Mouse (Mus musculus): ENCODE results near the gene Tifab. TPM values are rescaled to one million over a fixed set of nuclear protein-coding genes. Genes with fewer than 3 reads are reported as not detected.

Tifab gene
- total and polyA plus RNA-seq, 2 experiments from 2014 or later: 0.31 to 0.75 TPM

- no peak for TF ChIP-seq CTCF (IDR thresholded peaks at IDR 0.05; ENCODE audit: low read depth)
- Histone ChIP-seq H3K9me3 (ENCODE audit: low read length) (no peaks in the 10 kb centered on the region), H3K4me1 (ENCODE audit: insufficient read depth, low read length) (no peaks in the 10 kb centered on the region), H3K4me2 (ENCODE audit: low read depth, low read length) (no peak overlapping the region), H3K36me3 (ENCODE audit: insufficient read depth, low read length) (no peaks in the 10 kb centered on the region), H3K4me3 (ENCODE audit: low read length) (no peak overlapping the region), H3K27me3 (ENCODE audit: insufficient read depth, low read length) (no peaks in the 10 kb centered on the region), H3K9ac (replicated peaks; ENCODE audit: low read length) (no peak overlapping the region), H3K27ac (no peak overlapping the region)
- 58% methylated on average over 2 of the region's 2 CpGs for WGBS
- no peak for DNase-seq (ENCODE audit: low spot score)
- no peak for ATAC-seq
Measured at GRCm38 (mm10) chr13:56144021-56144420, 34.7 kb downstream of the Tifab start.

GRCm38 (mm10) chr13:56143151-56143513 is 35.6 kb downstream of the Tifab start:
- H3K27ac ChIP-seq: no peak overlapping the region
- no peaks in the 10 kb centered on the region for H3K36me3 ChIP-seq (ENCODE audit: insufficient read depth, low read length)
- no peak for TF ChIP-seq CTCF (IDR thresholded peaks at IDR 0.05; ENCODE audit: low read depth)
- no peaks in the 10 kb centered on the region for H3K4me1 ChIP-seq (ENCODE audit: insufficient read depth, low read length)
- ATAC-seq: no peak
- no peaks in the 10 kb centered on the region for H3K9me3 ChIP-seq (ENCODE audit: low read length)
- no peak overlapping the region for H3K9ac ChIP-seq (replicated peaks; ENCODE audit: low read length)
- WGBS: 11% methylated on average over 7 of the region's 7 CpGs
- no peak for DNase-seq (ENCODE audit: low spot score)
- H3K4me3 ChIP-seq (ENCODE audit: low read length): no peak overlapping the region
- no peaks in the 10 kb centered on the region for H3K27me3 ChIP-seq (ENCODE audit: insufficient read depth, low read length)
- no peak overlapping the region for H3K4me2 ChIP-seq (ENCODE audit: low read depth, low read length)

- H3K4me3 ChIP-seq (ENCODE audit: low read length): no peak overlapping the region
- no peak overlapping the region for H3K4me2 ChIP-seq (ENCODE audit: low read depth, low read length)
- ATAC-seq: no peak
- no peaks in the 10 kb centered on the region for H3K4me1 ChIP-seq (ENCODE audit: insufficient read depth, low read length)
- no peaks in the 10 kb centered on the region for H3K27me3 ChIP-seq (ENCODE audit: insufficient read depth, low read length)
- H3K27ac ChIP-seq: no peak overlapping the region
- DNase-seq (ENCODE audit: low spot score): no peak
- no peak for TF ChIP-seq CTCF (IDR thresholded peaks at IDR 0.05; ENCODE audit: low read depth)
- H3K9ac ChIP-seq (replicated peaks; ENCODE audit: low read length): no peak overlapping the region
- WGBS: 28% methylated on average over 10 of the region's 11 CpGs
- H3K9me3 ChIP-seq (ENCODE audit: low read length): no peaks in the 10 kb centered on the region
- no peaks in the 10 kb centered on the region for H3K36me3 ChIP-seq (ENCODE audit: insufficient read depth, low read length)
Measured at GRCm38 (mm10) chr13:56142382-56143150, 36.1 kb downstream of the Tifab start.

- DNase-seq (ENCODE audit: low spot score) (no peak), ATAC-seq (no peak)
- Histone ChIP-seq H3K27me3 (ENCODE audit: insufficient read depth, low read length) (no peaks in the 10 kb centered on the region), H3K9ac (replicated peaks; ENCODE audit: low read length) (no peak overlapping the region), H3K27ac (no peak overlapping the region), H3K4me2 (ENCODE audit: low read depth, low read length) (no peak overlapping the region), H3K4me3 (ENCODE audit: low read length) (no peak overlapping the region), H3K4me1 (ENCODE audit: insufficient read depth, low read length) (peaks cover 6% of the 10 kb centered on the region; the same call in 1 of the 2 replicates), H3K36me3 (ENCODE audit: insufficient read depth, low read length) (no peaks in the 10 kb centered on the region), H3K9me3 (ENCODE audit: low read length) (no peaks in the 10 kb centered on the region)
- WGBS: 67% methylated on average over 6 of the region's 6 CpGs
- TF ChIP-seq CTCF (IDR thresholded peaks at IDR 0.05; ENCODE audit: low read depth): no peak
Measured at GRCm38 (mm10) chr13:56139167-56139751, 39.4 kb downstream of the Tifab start.

- Histone ChIP-seq H3K36me3 (ENCODE audit: insufficient read depth, low read length) (no peaks in the 10 kb centered on the region), H3K9me3 (ENCODE audit: low read length) (no peaks in the 10 kb centered on the region), H3K4me1 (ENCODE audit: insufficient read depth, low read length) (peaks cover 13% of the 10 kb centered on the region), H3K27me3 (ENCODE audit: insufficient read depth, low read length) (no peaks in the 10 kb centered on the region), H3K27ac (peak within 1 kb of the TSS; percentile 88), H3K9ac (replicated peaks; ENCODE audit: low read length) (peak within 1 kb of the TSS; percentile 98), H3K4me3 (ENCODE audit: low read length) (peak within 1 kb of the TSS; percentile 91), H3K4me2 (ENCODE audit: low read depth, low read length) (peak within 1 kb of the TSS; percentile 95)
- DNase-seq (ENCODE audit: low spot score) (no peak), ATAC-seq (no peak)
- TF ChIP-seq CTCF (IDR thresholded peaks at IDR 0.05; ENCODE audit: low read depth): no peak
- 77% methylated on average over 2 of the region's 2 CpGs for WGBS
Measured at GRCm38 (mm10) chr13:56136200-56136599, 42.5 kb downstream of the Tifab start, which contains the start of gene H2afy. H2afy (minus strand) TSS chr13:56136361.

GRCm38 (mm10) chr13:56135231-56136052 is 43.2 kb downstream of the Tifab start:
- peaks cover 13% of the 10 kb centered on the region for H3K4me1 ChIP-seq (ENCODE audit: insufficient read depth, low read length)
- no peak for TF ChIP-seq CTCF (IDR thresholded peaks at IDR 0.05; ENCODE audit: low read depth)
- H3K9ac ChIP-seq (replicated peaks; ENCODE audit: low read length): peak overlapping the region; percentile 98
- H3K36me3 ChIP-seq (ENCODE audit: insufficient read depth, low read length): 0 out of 2 replicates have a peak, but pooled peaks cover 2% of the 10 kb centered on the region
- WGBS: 3% methylated on average over 73 of the region's 89 CpGs
- peak overlapping the region; percentile 91 for H3K4me3 ChIP-seq (ENCODE audit: low read length)
- no peaks in the 10 kb centered on the region for H3K9me3 ChIP-seq (ENCODE audit: low read length)
- peak overlapping the region; percentile 95 for H3K4me2 ChIP-seq (ENCODE audit: low read depth, low read length)
- H3K27me3 ChIP-seq (ENCODE audit: insufficient read depth, low read length): no peaks in the 10 kb centered on the region
- peak; percentile 89 for DNase-seq (ENCODE audit: low spot score)
- H3K27ac ChIP-seq: peak overlapping the region; percentile 88
- peak; percentile 86 for ATAC-seq

Measured in hindbrain, postnatal 0 days (tissue).